Mouse (Mus musculus) sigmoid colon, adult 10 weeks (tissue): Measurements from ENCODE around the gene Rtl5. TPM values are rescaled to one million over a fixed set of nuclear protein-coding genes. Genes with fewer than 3 reads are reported as not detected.

Experiments
- polyA plus RNA-seq: library from polyadenylated mRNA; stranded (reverse); fragments of 350-450 nt; fragmentation: Illumina TruSeq; extraction: RNeasy Lipid Tissue Mini Kit (QIAGEN cat#74804); gene quantifications from one replicate; pipeline ENCODE4 v1.2.3, GENCODE M21; 2014; ENCODE audit warnings: low read depth, low replicate concordance

The Rtl5 gene
- polyA plus RNA-seq = 0.50 TPM

DNA sequence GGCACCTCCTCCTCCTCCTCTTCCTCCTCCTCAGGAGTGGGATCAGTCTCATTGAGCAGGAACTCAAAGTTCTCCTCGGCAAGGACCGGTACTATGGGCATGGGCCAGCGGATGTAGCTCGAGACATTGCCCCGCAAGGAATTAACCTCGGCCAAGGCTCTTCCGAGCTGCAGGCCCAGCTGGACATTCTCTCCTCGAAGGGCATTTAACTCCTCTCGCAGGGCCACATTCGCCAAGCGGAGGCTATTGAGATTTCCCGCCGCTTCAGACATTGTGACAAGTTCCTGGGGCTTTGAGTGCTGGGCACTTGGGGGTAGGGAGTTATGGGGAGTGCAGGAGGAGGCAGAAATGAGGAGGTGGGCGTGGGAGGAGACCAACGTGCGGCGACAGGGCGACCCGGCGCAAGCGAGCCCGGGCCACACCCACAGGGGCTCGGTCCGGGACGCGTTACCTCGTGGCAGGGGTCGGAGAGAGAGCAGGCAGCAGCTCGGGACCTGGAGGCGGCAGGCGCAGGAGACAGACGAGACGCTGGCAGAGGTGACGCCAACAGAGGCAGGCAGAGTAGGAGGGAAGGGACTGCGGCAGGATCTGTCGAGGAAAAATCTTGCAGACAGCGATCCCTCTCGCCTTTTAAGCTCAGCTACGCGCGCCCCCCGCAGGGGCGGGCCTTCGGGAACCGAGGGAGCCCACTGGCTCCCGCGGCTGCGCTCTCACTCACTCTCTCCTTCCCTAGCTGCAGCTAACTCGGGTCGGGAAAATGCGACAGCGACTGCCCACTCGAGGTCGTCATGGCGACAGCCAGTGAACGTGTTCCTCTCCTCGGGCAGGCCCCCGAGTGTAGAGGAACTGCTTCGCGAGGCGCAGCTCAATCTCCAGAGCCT lies at the start of gene Rtl5:
Rtl5 (minus strand) TSS at position 714 of the 881 bp plus-strand sequence.

DNA sequence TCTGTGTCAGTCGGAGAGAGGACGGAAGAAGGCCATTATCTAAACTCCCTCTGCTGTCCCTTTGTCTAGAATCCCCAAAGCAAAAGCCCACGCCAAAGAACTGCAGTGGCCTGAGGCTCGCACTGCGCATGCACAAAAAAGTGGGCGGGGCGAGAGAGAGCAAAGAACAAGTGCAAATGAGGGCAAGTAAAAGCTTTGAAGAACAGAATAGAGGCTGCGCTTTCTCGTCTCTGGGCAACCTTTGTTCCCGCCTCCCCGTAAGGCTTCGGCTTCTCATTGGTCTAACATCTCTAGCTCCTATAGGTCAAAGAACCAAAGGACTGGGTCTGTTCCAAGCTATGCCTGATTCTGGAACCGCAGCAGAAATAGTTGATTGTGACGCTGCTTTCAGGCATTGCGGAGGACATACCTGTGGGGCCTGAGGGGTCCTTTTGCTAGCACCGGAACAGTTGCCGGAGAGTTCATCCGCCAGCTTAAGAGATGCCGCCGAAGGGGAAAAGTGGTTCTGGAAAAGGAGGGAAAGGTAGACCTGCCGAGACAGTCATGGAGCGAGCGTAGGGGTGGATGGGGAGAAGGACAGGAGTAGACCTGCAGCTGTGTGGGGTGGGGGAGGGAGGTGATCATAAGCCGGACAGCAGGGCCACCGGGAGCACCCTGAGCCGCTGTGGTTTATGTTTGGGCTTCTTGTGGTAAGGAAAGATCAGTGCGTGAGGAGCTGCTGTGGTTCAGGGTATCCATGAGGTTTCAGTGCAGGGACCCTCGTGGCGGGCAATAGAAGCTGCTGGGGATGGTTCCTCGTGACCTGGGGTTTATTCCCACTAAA lies 48.1 kb upstream of the Rtl5 start, which contains the start of gene Pin4:
Pin4 (plus strand) TSS at position 406 of the 823 bp plus-strand sequence.

Other genes with a start within 250 kb of the Rtl5 start
- gene Nhsl2, start 221.9 kb downstream of the Rtl5 start, polyA plus RNA-seq = 3.2 TPM
- 130 TPM for gene Pin4, start 48.1 kb upstream of the Rtl5 start, polyA plus RNA-seq
- gene Ercc6l, start 85.8 kb upstream of the Rtl5 start, polyA plus RNA-seq = 4.5 TPM
- 1,394 TPM for gene Rps4x, start 118.1 kb upstream of the Rtl5 start, polyA plus RNA-seq
- gene Cited1, start 180.9 kb upstream of the Rtl5 start, polyA plus RNA-seq = not detected